Mouse (Mus musculus): ENCODE measurements around the gene Lmntd1. TPM values are rescaled to one million over a fixed set of nuclear protein-coding genes. Genes with fewer than 3 reads are reported as not detected.

Gene Lmntd1
- polyA plus RNA-seq, 1 experiment, result not detected

DNA sequence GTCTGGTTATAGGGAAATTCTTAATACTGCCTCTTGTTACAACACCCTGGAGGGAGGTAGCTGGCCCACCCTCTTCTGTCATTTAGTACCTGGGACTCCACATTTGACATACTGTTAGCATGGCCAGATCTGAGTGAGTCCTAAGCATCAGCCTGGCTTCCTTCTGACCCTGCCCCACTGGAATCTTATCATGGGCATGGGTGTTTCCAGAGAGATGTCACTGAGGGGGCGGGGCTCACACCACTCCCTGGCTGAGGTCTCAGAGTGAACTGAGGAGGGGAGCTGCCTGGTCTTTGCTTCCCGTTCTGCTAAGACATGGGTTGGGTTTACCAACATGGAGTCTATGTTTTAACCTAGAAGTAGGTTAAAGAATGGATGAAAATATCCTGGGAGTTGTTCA, 37.9 kb upstream of the Lmntd1 start:
- Histone ChIP-seq H3K79me2 (ENCODE audit: control insufficient read depth, insufficient read depth) (no peaks in the 10 kb centered on the region), H3K4me2 (ENCODE audit: low read depth) (no peak overlapping the region), H3K4me3 (no peak overlapping the region), H3K36me3 (ENCODE audit: control insufficient read depth, insufficient read depth) (no peaks in the 10 kb centered on the region), H3K27me3 (ENCODE audit: control insufficient read depth, insufficient read depth, insufficient read length) (no peaks in the 10 kb centered on the region), H3ac (ENCODE audit: control insufficient read depth, insufficient read length) (no peak overlapping the region)
- no peak for TF ChIP-seq POLR2A (IDR thresholded peaks at IDR 0.05; ENCODE audit: insufficient read length, low read depth)
- TF ChIP-seq REST (IDR thresholded peaks at IDR 0.05; ENCODE audit: insufficient read depth, insufficient read length), result no peak
- no peak for TF ChIP-seq CEBPB (IDR thresholded peaks at IDR 0.05; ENCODE audit: insufficient read depth, poor library complexity, severe bottlenecking)
- no peak for TF ChIP-seq TCF3 (IDR thresholded peaks at IDR 0.05; ENCODE audit: insufficient read length, low read depth)
- no peak for TF ChIP-seq MYOG (IDR thresholded peaks at IDR 0.05; ENCODE audit: control insufficient read depth in 1 of 3, insufficient read depth in 1 of 3, insufficient read length in 2 of 3, low read depth in 2 of 3)
- TF ChIP-seq SRF (IDR thresholded peaks at IDR 0.05; ENCODE audit: control insufficient read depth, insufficient read length, low read depth), result no peak
- no peak for TF ChIP-seq E2F4 (IDR thresholded peaks at IDR 0.05; ENCODE audit: insufficient read depth)
- no peak for TF ChIP-seq TCF12 (IDR thresholded peaks at IDR 0.05; ENCODE audit: insufficient read depth, poor library complexity, severe bottlenecking)
- no peak for TF ChIP-seq POLR2AphosphoS2 (IDR thresholded peaks at IDR 0.05; ENCODE audit: insufficient read length, low read depth)

- Histone ChIP-seq H3K4me3 (no peak overlapping the region), H3K79me2 (ENCODE audit: control insufficient read depth, insufficient read depth) (no peaks in the 10 kb centered on the region), H3K27me3 (ENCODE audit: control insufficient read depth, insufficient read depth, insufficient read length) (no peaks in the 10 kb centered on the region), H3K36me3 (ENCODE audit: control insufficient read depth, insufficient read depth) (no peaks in the 10 kb centered on the region), H3K4me2 (ENCODE audit: low read depth) (no peak overlapping the region), H3ac (ENCODE audit: control insufficient read depth, insufficient read length) (no peak overlapping the region)
- TF ChIP-seq MAX (IDR thresholded peaks at IDR 0.05; ENCODE audit: low read depth) (no peak), MYOD1 (IDR thresholded peaks at IDR 0.05; ENCODE audit: control insufficient read depth in 1 of 3, insufficient read length in 2 of 3, low read depth in 2 of 3) (no peak), SRF (IDR thresholded peaks at IDR 0.05; ENCODE audit: control insufficient read depth, insufficient read length, low read depth) (no peak), MYOG (IDR thresholded peaks at IDR 0.05; ENCODE audit: control insufficient read depth in 1 of 3, insufficient read depth in 1 of 3, insufficient read length in 2 of 3, low read depth in 2 of 3) (no peak), REST (IDR thresholded peaks at IDR 0.05; ENCODE audit: insufficient read depth, insufficient read length) (no peak), POLR2AphosphoS2 (IDR thresholded peaks at IDR 0.05; ENCODE audit: insufficient read length, low read depth) (no peak), E2F4 (IDR thresholded peaks at IDR 0.05; ENCODE audit: insufficient read depth) (no peak), POLR2A (IDR thresholded peaks at IDR 0.05; ENCODE audit: insufficient read length, low read depth) (no peak), TCF12 (IDR thresholded peaks at IDR 0.05; ENCODE audit: insufficient read depth, poor library complexity, severe bottlenecking) (no peak)
These were observed 26.9 kb upstream of the Lmntd1 start for GRCm38 (mm10) chr6:145640971-145641506.

DNA sequence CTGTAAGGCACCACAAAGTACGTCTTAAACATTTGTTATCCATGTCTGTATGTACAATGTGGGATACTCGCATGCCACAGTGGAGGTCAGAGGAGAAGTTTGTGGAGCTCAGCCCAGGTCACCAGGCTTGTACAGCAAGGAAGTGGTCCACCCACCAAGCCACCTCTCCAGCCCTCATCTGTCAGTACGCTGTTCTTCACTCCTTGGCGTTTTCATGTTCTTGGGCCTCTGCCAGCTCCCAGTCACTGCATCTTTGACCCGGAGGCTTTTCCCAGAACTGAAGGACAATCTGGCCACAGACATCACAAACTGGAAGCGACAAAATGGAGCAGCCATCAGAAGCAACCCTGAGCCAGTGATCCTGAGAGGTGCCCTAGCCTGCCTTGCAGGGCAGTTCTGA, 24.1 kb upstream of the Lmntd1 start:
- TF ChIP-seq MYOD1 (IDR thresholded peaks at IDR 0.05; ENCODE audit: control insufficient read depth in 1 of 3, insufficient read length in 2 of 3, low read depth in 2 of 3), result no peak
- Histone ChIP-seq H3K79me2 (ENCODE audit: control insufficient read depth, insufficient read depth) (no peaks in the 10 kb centered on the region), H3K36me3 (ENCODE audit: control insufficient read depth, insufficient read depth) (no peaks in the 10 kb centered on the region), H3K27me3 (ENCODE audit: control insufficient read depth, insufficient read depth, insufficient read length) (no peaks in the 10 kb centered on the region), H3K4me3 (no peak overlapping the region), H3K4me2 (ENCODE audit: low read depth) (no peak overlapping the region), H3ac (ENCODE audit: control insufficient read depth, insufficient read length) (no peak overlapping the region)

GRCm38 (mm10) chr6:145636682-145637081, 22.6 kb upstream of the Lmntd1 start:
- Histone ChIP-seq H3ac (ENCODE audit: control insufficient read depth, insufficient read length) (no peak overlapping the region), H3K4me2 (ENCODE audit: low read depth) (no peak overlapping the region), H3K4me3 (no peak overlapping the region), H3K36me3 (ENCODE audit: control insufficient read depth, insufficient read depth) (no peaks in the 10 kb centered on the region), H3K79me2 (ENCODE audit: control insufficient read depth, insufficient read depth) (no peaks in the 10 kb centered on the region), H3K27me3 (ENCODE audit: control insufficient read depth, insufficient read depth, insufficient read length) (no peaks in the 10 kb centered on the region)
- TF ChIP-seq POLR2AphosphoS2 (IDR thresholded peaks at IDR 0.05; ENCODE audit: insufficient read length, low read depth) (no peak), CEBPB (IDR thresholded peaks at IDR 0.05; ENCODE audit: insufficient read depth, poor library complexity, severe bottlenecking) (no peak), TCF12 (IDR thresholded peaks at IDR 0.05; ENCODE audit: insufficient read depth, poor library complexity, severe bottlenecking) (no peak), MYOG (IDR thresholded peaks at IDR 0.05; ENCODE audit: control insufficient read depth in 1 of 3, insufficient read depth in 1 of 3, insufficient read length in 2 of 3, low read depth in 2 of 3) (no peak), MYOD1 (IDR thresholded peaks at IDR 0.05; ENCODE audit: control insufficient read depth in 1 of 3, insufficient read length in 2 of 3, low read depth in 2 of 3) (no peak)

- Histone ChIP-seq H3K27me3 (ENCODE audit: control insufficient read depth, insufficient read depth, insufficient read length) (no peaks in the 10 kb centered on the region), H3K36me3 (ENCODE audit: control insufficient read depth, insufficient read depth) (no peaks in the 10 kb centered on the region), H3K4me3 (no peak overlapping the region), H3K4me2 (ENCODE audit: low read depth) (no peak overlapping the region), H3ac (ENCODE audit: control insufficient read depth, insufficient read length) (no peak overlapping the region), H3K79me2 (ENCODE audit: control insufficient read depth, insufficient read depth) (no peaks in the 10 kb centered on the region)
- TF ChIP-seq POLR2A (IDR thresholded peaks at IDR 0.05; ENCODE audit: insufficient read length, low read depth), result no peak
- no peak for TF ChIP-seq REST (IDR thresholded peaks at IDR 0.05; ENCODE audit: insufficient read depth, insufficient read length)
- no peak for TF ChIP-seq MYOG (IDR thresholded peaks at IDR 0.05; ENCODE audit: control insufficient read depth in 1 of 3, insufficient read depth in 1 of 3, insufficient read length in 2 of 3, low read depth in 2 of 3)
- TF ChIP-seq POLR2AphosphoS2 (IDR thresholded peaks at IDR 0.05; ENCODE audit: insufficient read length, low read depth), result no peak
- TF ChIP-seq E2F4 (IDR thresholded peaks at IDR 0.05; ENCODE audit: insufficient read depth), result no peak
- no peak for TF ChIP-seq SRF (IDR thresholded peaks at IDR 0.05; ENCODE audit: control insufficient read depth, insufficient read length, low read depth)
- TF ChIP-seq MAX (IDR thresholded peaks at IDR 0.05; ENCODE audit: low read depth), result no peak
- no peak for TF ChIP-seq CEBPB (IDR thresholded peaks at IDR 0.05; ENCODE audit: insufficient read depth, poor library complexity, severe bottlenecking)
- TF ChIP-seq TCF12 (IDR thresholded peaks at IDR 0.05; ENCODE audit: insufficient read depth, poor library complexity, severe bottlenecking), result no peak
- TF ChIP-seq MYOD1 (IDR thresholded peaks at IDR 0.05; ENCODE audit: control insufficient read depth in 1 of 3, insufficient read length in 2 of 3, low read depth in 2 of 3), result no peak
- TF ChIP-seq TCF3 (IDR thresholded peaks at IDR 0.05; ENCODE audit: insufficient read length, low read depth), result no peak
- TF ChIP-seq USF1 (IDR thresholded peaks at IDR 0.05; ENCODE audit: low read depth), result no peak
These were observed 20.3 kb upstream of the Lmntd1 start for GRCm38 (mm10) chr6:145634454-145634853.
